Comparison of ENCODE assay signal across 19 mouse cellular contexts in genomic region chr9:72844496-72844895, GRCm38 (mm10). TPM values are rescaled to one million over a fixed set of nuclear protein-coding genes. Genes with fewer than 3 reads are reported as not detected.
DNase-seq lines count a peak whose midpoint lies in the region; ATAC-seq and TF ChIP-seq lines count a peak whose summit lies in the region.
"Had no signal": no experiment of that assay in that cellular context is flagged by ENCODE, and none has a peak within 500 bp of the region (broad histone marks: within the 10 kb centered on the region; RNA-seq: fewer than 3 reads in every experiment).

No protein-coding gene starts in this region.

- H3K4me2 ChIP-seq in forebrain, postnatal 0 days (ENCODE audit: low read depth), result no peak overlapping the region
- no peak overlapping the region for H3K4me2 ChIP-seq in forebrain, embryonic 14.5 days (ENCODE audit: low read length)
- H3K4me2 ChIP-seq: forebrain, embryonic 12.5 days; hindbrain, embryonic 13.5 days; kidney, embryonic 15.5 days; limb, embryonic 15.5 days; midbrain, embryonic 13.5 days; stomach, embryonic 15.5 days had no signal

- H3K4me1 ChIP-seq in forebrain, postnatal 0 days (ENCODE audit: insufficient read depth), result no peaks in the 10 kb centered on the region
- H3K4me1 ChIP-seq in forebrain, embryonic 14.5 days (ENCODE audit: control insufficient read depth, insufficient read depth, low read length), result no peaks in the 10 kb centered on the region
- H3K4me1 ChIP-seq: forebrain, embryonic 12.5 days; hindbrain, embryonic 13.5 days; kidney, embryonic 15.5 days; limb, embryonic 15.5 days; midbrain, embryonic 13.5 days; stomach, embryonic 15.5 days had no signal

- H3K9me3 ChIP-seq in forebrain, postnatal 0 days (ENCODE audit: low read length), result no peaks in the 10 kb centered on the region
- no peaks in the 10 kb centered on the region for H3K9me3 ChIP-seq in forebrain, embryonic 14.5 days (replicated peaks; ENCODE audit: control insufficient read depth, low read length)
- H3K9me3 ChIP-seq: hindbrain, embryonic 13.5 days; kidney, embryonic 15.5 days; limb, embryonic 15.5 days; midbrain, embryonic 13.5 days; stomach, embryonic 15.5 days had no signal

- no peaks in the 10 kb centered on the region for H3K27me3 ChIP-seq in forebrain, postnatal 0 days (ENCODE audit: insufficient read depth, low read length)
- no peaks in the 10 kb centered on the region for H3K27me3 ChIP-seq in forebrain, embryonic 14.5 days (replicated peaks; ENCODE audit: control insufficient read depth, insufficient read depth, low read length)
- H3K27me3 ChIP-seq: hindbrain, embryonic 13.5 days; kidney, embryonic 15.5 days; limb, embryonic 15.5 days; midbrain, embryonic 13.5 days; stomach, embryonic 15.5 days had no signal

- no peak for DNase-seq in forebrain, postnatal 0 days
- DNase-seq in forebrain, embryonic 14.5 days (ENCODE audit: low spot score), result no peak
- peak; percentile 25 to 29 for DNase-seq in frontal cortex, postnatal 25 days (ENCODE audit: low spot score in 2 of 2)
- DNase-seq in layer of hippocampus, postnatal 36 days, result peak; percentile 55 to 74
- DNase-seq in right cerebral cortex, postnatal 25 days, result peak; percentile 71
- no peak for DNase-seq in adrenal gland, postnatal 36 days
- no peak for DNase-seq in adrenal gland, postnatal 10 days
- DNase-seq: cerebellum, adult 11-12 months; cerebellum, postnatal 36 days; gastrocnemius, postnatal 10 days; heart, postnatal 14 days had no signal

- ATAC-seq in forebrain, postnatal 0 days, result peak; percentile 48
- ATAC-seq in forebrain, embryonic 14.5 days, result no peak
- ATAC-seq in granulocyte monocyte progenitor cell, adult 5-6 weeks (replicated peaks; ENCODE audit: poor library complexity, severe bottlenecking), result no peak
- ATAC-seq: midbrain, embryonic 13.5 days had no signal

- 82% methylated on average over 5 of the region's 5 CpGs for WGBS in forebrain, postnatal 0 days
- WGBS in forebrain, embryonic 14.5 days, result 95% methylated on average over 5 of the region's 5 CpGs

- TF ChIP-seq CTCF in forebrain, postnatal 0 days (IDR thresholded peaks at IDR 0.05; ENCODE audit: low read depth), result no peak

- H3K36me3 ChIP-seq in forebrain, postnatal 0 days (ENCODE audit: insufficient read depth), result no peaks in the 10 kb centered on the region
- no peaks in the 10 kb centered on the region for H3K36me3 ChIP-seq in forebrain, embryonic 14.5 days (ENCODE audit: control insufficient read depth, insufficient read depth, low read length)
- H3K36me3 ChIP-seq: limb, embryonic 15.5 days; stomach, embryonic 15.5 days had no signal

- no peak overlapping the region for H3K4me3 ChIP-seq in forebrain, postnatal 0 days (ENCODE audit: low read depth, low read length)
- no peak overlapping the region for H3K4me3 ChIP-seq in forebrain, embryonic 14.5 days (ENCODE audit: low read depth, low read length)
- H3K4me3 ChIP-seq: forebrain, embryonic 12.5 days; hindbrain, embryonic 13.5 days; kidney, embryonic 15.5 days; limb, embryonic 15.5 days; midbrain, embryonic 13.5 days; stomach, embryonic 15.5 days had no signal

- H3K9ac ChIP-seq in forebrain, postnatal 0 days, result no peak overlapping the region
- no peak overlapping the region for H3K9ac ChIP-seq in forebrain, embryonic 14.5 days (ENCODE audit: low read length)
- H3K9ac ChIP-seq: forebrain, embryonic 12.5 days; hindbrain, embryonic 13.5 days; kidney, embryonic 15.5 days; limb, embryonic 15.5 days; midbrain, embryonic 13.5 days; stomach, embryonic 15.5 days had no signal

- H3K27ac ChIP-seq in forebrain, postnatal 0 days (ENCODE audit: low read depth, low read length), result no peak overlapping the region
- H3K27ac ChIP-seq in forebrain, embryonic 14.5 days (ENCODE audit: low read depth, low read length), result no peak overlapping the region
- H3K27ac ChIP-seq: forebrain, embryonic 12.5 days; hindbrain, embryonic 13.5 days; kidney, embryonic 15.5 days; limb, embryonic 15.5 days; midbrain, embryonic 13.5 days; stomach, embryonic 15.5 days had no signal

RNA-seq across cellular contexts. Expression of gene Prtg, which starts 37.8 kb away (rescaled TPM):
- 0.62 and 0.76 TPM in 2 replicates for total RNA-seq in forebrain, postnatal 0 days (2014; rRNA removed)
- polyA plus RNA-seq in forebrain, postnatal 0 days (2015; fragmentation: Nextera tagmentation; extraction: Ambion mirVana), result 0.11 and 0.18 TPM in 2 replicates
- 0.36 TPM in 2 replicates for polyA plus RNA-seq in forebrain, embryonic 14.5 days (2014; fragmentation: Nextera tagmentation; extraction: Ambion mirVana)
- total RNA-seq in layer of hippocampus, postnatal 36 days (2021), result 1 to 10 TPM; 2.3 to 3.0 TPM
- total RNA-seq in adrenal gland, postnatal 36 days (2021), result under 1 TPM; 0.17 to 0.33 TPM
- total RNA-seq in adrenal gland, postnatal 10 days (2021), result under 1 TPM; 0.45 to 0.61 TPM
- total RNA-seq in granulocyte monocyte progenitor cell, adult 5-6 weeks (2014; fragmentation: Nextera tagmentation), result 0.17 TPM in 1 of 2 replicates, not detected in the other
- total RNA-seq in granulocyte monocyte progenitor cell, adult 5-6 weeks (2017), result not detected in 2 replicates
- total RNA-seq: MEL had no signal

Comparison
In these comparisons a context has a peak if more than half of its experiments do, and no peak if none do; other contexts are left out.
1. DNase-seq: peak in frontal cortex, postnatal 25 days (2 of 2), layer of hippocampus, postnatal 36 days (2 of 2) and right cerebral cortex, postnatal 25 days (single experiment); none in forebrain, postnatal 0 days (single experiment), forebrain, embryonic 14.5 days (single experiment), adrenal gland, postnatal 36 days (0 of 2) and adrenal gland, postnatal 10 days (single experiment).